Mouse (Mus musculus) stomach, postnatal 0 days (tissue): ENCODE data around the gene Rftn1.

Experiments
- CTCF ChIP-seq: IDR thresholded peaks from 2 replicates; pipeline ENCODE4 v1.5.1; 2016; ENCODE audit warnings: antibody characterized with exemption, low read depth, mild to moderate bottlenecking, moderate library complexity
- EP300 ChIP-seq: optimal IDR thresholded peaks from 2 replicates; pipeline ENCODE3; 2016; ENCODE audit warnings: antibody characterized with exemption

DNA sequence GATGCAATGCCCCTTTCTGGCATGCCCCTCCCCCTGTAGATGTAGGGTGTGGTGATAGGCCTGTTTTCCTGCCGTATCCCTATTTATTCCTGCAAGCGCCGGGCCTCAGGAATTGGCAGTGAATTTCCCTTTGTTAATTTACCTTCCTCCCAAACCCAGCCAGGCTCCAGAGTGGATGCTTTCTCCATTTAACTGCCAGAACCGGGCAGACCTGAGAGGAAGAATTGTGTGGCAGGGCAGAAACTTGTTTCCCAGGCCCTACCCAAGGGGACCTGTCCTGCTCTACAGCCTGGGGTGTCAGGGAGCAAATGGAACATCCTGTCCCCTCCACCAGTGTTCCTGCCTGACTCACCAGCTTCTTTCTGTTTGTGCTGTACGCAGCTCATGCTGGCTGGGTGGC, 34.2 kb upstream of the Rftn1 start:
- TF ChIP-seq CTCF (no peak), EP300 (peak; percentile 69)
